In genomic region chr15:11369572-11369971, GRCm38 (mm10) we compare ENCODE assay signal across 33 mouse cellular contexts.
"Had no signal": no experiment of that assay in that cellular context is flagged by ENCODE, and none has a peak within 500 bp of the region (broad histone marks: within the 10 kb centered on the region; RNA-seq: fewer than 3 reads in every experiment).

No protein-coding gene starts in this region.

- ATAC-seq: hindbrain, embryonic 16.5 days; hindbrain, postnatal 0 days; inflammation-experienced regulatory T-cells, adult 6 months; intestine, embryonic 15.5 days; intestine, embryonic 16.5 days; intestine, postnatal 0 days had no signal

- H3K4me2 ChIP-seq: heart, embryonic 12.5 days; heart, embryonic 13.5 days; heart, embryonic 15.5 days; hindbrain, embryonic 12.5 days; hindbrain, embryonic 13.5 days; hindbrain, embryonic 14.5 days; hindbrain, embryonic 15.5 days; intestine, embryonic 15.5 days; kidney, embryonic 15.5 days had no signal

- H3K36me3 ChIP-seq: heart, embryonic 10.5 days; heart, embryonic 12.5 days; heart, embryonic 13.5 days; heart, embryonic 15.5 days; hindbrain, embryonic 10.5 days; hindbrain, embryonic 12.5 days; hindbrain, embryonic 13.5 days; hindbrain, embryonic 15.5 days; intestine, embryonic 15.5 days; kidney, embryonic 15.5 days had no signal

- H3K27ac ChIP-seq: heart, embryonic 10.5 days; heart, embryonic 13.5 days; heart, embryonic 15.5 days; hindbrain, embryonic 10.5 days; hindbrain, embryonic 12.5 days; hindbrain, embryonic 13.5 days; hindbrain, embryonic 14.5 days; hindbrain, embryonic 15.5 days; hindbrain, postnatal 0 days; intestine, embryonic 15.5 days; kidney, embryonic 15.5 days; kidney, postnatal 0 days; layer of hippocampus, adult 2 months had no signal

- H3K9ac ChIP-seq: heart, embryonic 12.5 days; heart, embryonic 13.5 days; heart, embryonic 15.5 days; hindbrain, embryonic 12.5 days; hindbrain, embryonic 13.5 days; hindbrain, embryonic 14.5 days; hindbrain, embryonic 15.5 days; intestine, embryonic 15.5 days; kidney, embryonic 15.5 days had no signal

- H3K4me3 ChIP-seq: heart, embryonic 10.5 days; heart, embryonic 12.5 days; heart, embryonic 13.5 days; heart, embryonic 15.5 days; hindbrain, embryonic 10.5 days; hindbrain, embryonic 12.5 days; hindbrain, embryonic 13.5 days; hindbrain, embryonic 15.5 days; intestine, embryonic 15.5 days; kidney, embryonic 15.5 days; layer of hippocampus, adult 2 months had no signal

- DNase-seq: heart, postnatal 10 days; heart, postnatal 14 days; heart, postnatal 36 days; heart, postnatal 4 days; kidney, adult 11 months; kidney, adult 18-20 months; kidney, adult 2 months; kidney, adult 8-10 months; kidney, adult 9 months; kidney, postnatal 10 days; kidney, postnatal 14 days; kidney, postnatal 25 days; kidney, postnatal 36 days; kidney, postnatal 4 days; layer of hippocampus, postnatal 36 days had no signal

- H3K27me3 ChIP-seq: heart, embryonic 12.5 days; heart, embryonic 13.5 days; heart, embryonic 15.5 days; hindbrain, embryonic 12.5 days; hindbrain, embryonic 13.5 days; hindbrain, embryonic 15.5 days; intestine, embryonic 15.5 days; kidney, embryonic 15.5 days had no signal

- H3K4me1 ChIP-seq: heart, embryonic 10.5 days; heart, embryonic 12.5 days; heart, embryonic 13.5 days; heart, embryonic 15.5 days; hindbrain, embryonic 10.5 days; hindbrain, embryonic 12.5 days; hindbrain, embryonic 13.5 days; hindbrain, embryonic 15.5 days; intestine, embryonic 15.5 days; kidney, embryonic 15.5 days had no signal

- H3K9me3 ChIP-seq: heart, embryonic 10.5 days; heart, embryonic 12.5 days; heart, embryonic 13.5 days; heart, embryonic 15.5 days; hindbrain, embryonic 10.5 days; hindbrain, embryonic 12.5 days; hindbrain, embryonic 13.5 days; hindbrain, embryonic 15.5 days; intestine, embryonic 15.5 days; kidney, embryonic 15.5 days had no signal
